Mouse (Mus musculus): Measurements from ENCODE around the gene Mid1. TPM values are rescaled to one million over a fixed set of nuclear protein-coding genes. Genes with fewer than 3 reads are reported as not detected.

Gene Mid1
- polyA plus RNA-seq, 1 experiment = 7.6 TPM

DNA sequence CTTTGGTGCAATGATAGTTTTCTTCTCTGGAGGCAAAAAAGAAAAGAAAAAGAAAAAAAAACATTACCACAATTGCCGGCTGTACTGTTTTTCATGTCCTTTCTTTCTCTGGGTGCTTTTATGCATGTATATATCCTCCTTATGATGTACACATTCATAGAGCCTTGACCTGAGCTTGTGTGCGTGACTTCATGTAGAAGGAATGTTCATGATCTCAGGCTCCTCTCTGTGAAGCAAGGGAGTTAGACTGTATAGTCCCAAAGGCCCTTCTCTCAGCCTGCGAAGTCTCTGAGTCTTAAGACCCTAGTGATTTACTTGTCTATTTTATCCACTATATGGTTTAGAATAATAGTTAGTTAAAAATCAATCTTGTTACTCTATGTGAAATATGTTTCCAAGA is 73.0 kb downstream of the Mid1 start:
- no peak for TF ChIP-seq POLR2A (IDR thresholded peaks at IDR 0.05; ENCODE audit: extremely low read depth, insufficient read depth, low read length)
- no peak for TF ChIP-seq CTCF (IDR thresholded peaks at IDR 0.05; ENCODE audit: extremely low read depth, insufficient read depth, low read length)
- Histone ChIP-seq H3K27ac (ENCODE audit: insufficient read depth, low read length) (no peak overlapping the region), H3K4me3 (ENCODE audit: insufficient read depth, low read length) (no peak overlapping the region), H3K4me1 (ENCODE audit: control insufficient read depth, insufficient read depth, low read length) (no peaks in the 10 kb centered on the region)

- no peak within 1 kb of the TSS for H3K27ac ChIP-seq (ENCODE audit: insufficient read depth, low read length)
- no peak for TF ChIP-seq POLR2A (IDR thresholded peaks at IDR 0.05; ENCODE audit: extremely low read depth, insufficient read depth, low read length)
- no peak for TF ChIP-seq CTCF (IDR thresholded peaks at IDR 0.05; ENCODE audit: extremely low read depth, insufficient read depth, low read length)
- no peaks in the 10 kb centered on the region for H3K4me1 ChIP-seq (ENCODE audit: control insufficient read depth, insufficient read depth, low read length)
- H3K4me3 ChIP-seq (ENCODE audit: insufficient read depth, low read length) = no peak within 1 kb of the TSS
Observed at GRCm38 (mm10) chrX:169779535-169779934, 94.5 kb downstream of the Mid1 start, which contains the start of gene 4933400A11Rik. TSS of gene 4933400A11Rik (minus strand) at chrX:169779635.

- H3K4me1 ChIP-seq (ENCODE audit: control insufficient read depth, insufficient read depth, low read length) = no peaks in the 10 kb centered on the region
- TF ChIP-seq CTCF (IDR thresholded peaks at IDR 0.05; ENCODE audit: extremely low read depth, insufficient read depth, low read length) (no peak), POLR2A (IDR thresholded peaks at IDR 0.05; ENCODE audit: extremely low read depth, insufficient read depth, low read length) (no peak)
- H3K4me3 ChIP-seq (ENCODE audit: insufficient read depth, low read length) = no peak overlapping the region
- no peak overlapping the region for H3K27ac ChIP-seq (ENCODE audit: insufficient read depth, low read length)
Observed at GRCm38 (mm10) chrX:169789702-169790101, 104.7 kb downstream of the Mid1 start.

DNA sequence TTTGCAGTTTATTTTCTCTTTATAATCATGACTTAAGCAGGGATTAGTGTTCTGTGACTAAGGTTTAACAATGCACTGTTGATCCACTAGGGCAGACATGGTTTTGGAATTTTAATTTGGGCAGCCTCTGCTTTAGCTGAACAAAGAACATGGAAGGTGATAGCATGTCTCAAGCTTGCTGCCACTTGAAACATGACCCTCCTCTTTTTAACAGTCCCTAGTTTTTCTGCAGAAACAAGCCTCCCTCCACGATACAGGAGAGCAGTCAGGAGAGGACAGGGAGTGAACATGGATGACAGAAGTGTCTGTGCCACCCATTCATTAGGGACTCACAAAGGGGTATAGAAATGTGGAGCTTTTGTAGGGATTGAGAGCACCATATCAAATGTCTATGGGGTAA is 107.9 kb downstream of the Mid1 start:
- Histone ChIP-seq H3K27ac (ENCODE audit: insufficient read depth, low read length) (no peak overlapping the region), H3K4me1 (ENCODE audit: control insufficient read depth, insufficient read depth, low read length) (no peaks in the 10 kb centered on the region; the same call in 1 of the 2 replicates), H3K4me3 (ENCODE audit: insufficient read depth, low read length) (no peak overlapping the region)
- TF ChIP-seq POLR2A (IDR thresholded peaks at IDR 0.05; ENCODE audit: extremely low read depth, insufficient read depth, low read length) (no peak), CTCF (IDR thresholded peaks at IDR 0.05; ENCODE audit: extremely low read depth, insufficient read depth, low read length) (no peak)

- Histone ChIP-seq H3K4me1 (ENCODE audit: control insufficient read depth, insufficient read depth, low read length) (no peaks in the 10 kb centered on the region; the same call in 1 of the 2 replicates), H3K27ac (ENCODE audit: insufficient read depth, low read length) (no peak overlapping the region), H3K4me3 (ENCODE audit: insufficient read depth, low read length) (no peak overlapping the region)
- TF ChIP-seq POLR2A (IDR thresholded peaks at IDR 0.05; ENCODE audit: extremely low read depth, insufficient read depth, low read length) (no peak), CTCF (IDR thresholded peaks at IDR 0.05; ENCODE audit: extremely low read depth, insufficient read depth, low read length) (no peak)
Observed at GRCm38 (mm10) chrX:169794421-169794820, 109.4 kb downstream of the Mid1 start.

- Histone ChIP-seq H3K27ac (ENCODE audit: insufficient read depth, low read length) (no peak overlapping the region), H3K4me3 (ENCODE audit: insufficient read depth, low read length) (no peak overlapping the region), H3K4me1 (ENCODE audit: control insufficient read depth, insufficient read depth, low read length) (no peaks in the 10 kb centered on the region; the same call in 1 of the 2 replicates)
- TF ChIP-seq CTCF (IDR thresholded peaks at IDR 0.05; ENCODE audit: extremely low read depth, insufficient read depth, low read length) = no peak
- no peak for TF ChIP-seq POLR2A (IDR thresholded peaks at IDR 0.05; ENCODE audit: extremely low read depth, insufficient read depth, low read length)
Observed at GRCm38 (mm10) chrX:169794831-169795311, 109.9 kb downstream of the Mid1 start.

DNA sequence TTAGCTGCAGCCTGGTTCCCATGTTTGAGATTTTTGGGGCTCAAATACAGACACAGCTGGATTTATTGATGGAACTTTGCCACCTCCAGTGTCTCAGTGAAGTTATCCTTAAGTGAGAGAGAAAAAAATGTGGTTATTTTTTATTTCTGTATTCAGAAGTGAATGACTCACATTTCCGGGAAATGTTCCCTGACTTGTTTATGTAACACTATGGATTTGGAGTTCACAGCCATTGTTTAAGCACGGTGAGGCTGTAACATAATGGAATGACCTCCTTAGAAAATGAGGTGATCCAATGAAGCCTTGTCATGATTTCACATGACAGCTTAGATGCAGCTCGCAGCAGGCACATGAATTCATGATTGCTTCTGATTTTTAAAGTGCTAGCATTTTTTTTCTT is 112.1 kb downstream of the Mid1 start:
- no peak overlapping the region for H3K4me3 ChIP-seq (ENCODE audit: insufficient read depth, low read length)
- H3K4me1 ChIP-seq (ENCODE audit: control insufficient read depth, insufficient read depth, low read length) = no peaks in the 10 kb centered on the region; the same call in 1 of the 2 replicates
- no peak overlapping the region for H3K27ac ChIP-seq (ENCODE audit: insufficient read depth, low read length)
- TF ChIP-seq POLR2A (IDR thresholded peaks at IDR 0.05; ENCODE audit: extremely low read depth, insufficient read depth, low read length) (no peak), CTCF (IDR thresholded peaks at IDR 0.05; ENCODE audit: extremely low read depth, insufficient read depth, low read length) (no peak)

DNA sequence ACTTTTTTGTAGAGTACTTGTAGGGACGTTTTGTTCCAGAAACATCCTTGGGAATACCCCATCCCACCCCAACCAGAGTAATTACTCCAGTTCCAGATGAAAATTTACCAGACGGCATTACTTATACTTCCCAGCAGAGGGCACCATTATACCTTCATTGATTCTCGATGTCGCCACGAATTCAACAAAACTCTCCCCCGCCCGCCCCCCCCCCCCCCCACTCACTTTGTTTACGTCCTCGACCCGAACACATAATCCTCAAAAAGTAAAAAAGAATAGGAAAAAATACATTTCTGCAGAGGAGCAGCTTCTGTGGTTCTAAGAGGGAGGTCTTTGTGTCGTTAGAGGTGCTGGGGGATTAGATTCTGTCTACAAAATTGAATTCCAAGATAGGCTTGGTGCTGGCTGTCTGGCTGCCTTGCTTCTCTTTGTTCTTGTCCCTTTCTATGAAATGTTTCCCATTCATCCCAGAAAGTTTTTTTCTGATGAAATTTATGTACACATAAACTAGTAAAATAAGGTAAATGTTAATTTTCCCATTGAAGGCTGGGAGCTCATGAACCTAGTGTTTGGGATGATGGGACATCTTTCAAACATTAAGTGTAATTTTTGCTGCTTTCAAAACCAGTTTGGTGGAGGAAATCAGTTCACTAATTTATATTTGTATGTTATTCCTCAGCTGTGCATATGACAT is 114.1 kb downstream of the Mid1 start:
- Histone ChIP-seq H3K4me1 (ENCODE audit: control insufficient read depth, insufficient read depth, low read length) (no peaks in the 10 kb centered on the region; the same call in 1 of the 2 replicates), H3K4me3 (ENCODE audit: insufficient read depth, low read length) (no peak overlapping the region), H3K27ac (ENCODE audit: insufficient read depth, low read length) (no peak overlapping the region)
- TF ChIP-seq CTCF (IDR thresholded peaks at IDR 0.05; ENCODE audit: extremely low read depth, insufficient read depth, low read length) (no peak), POLR2A (IDR thresholded peaks at IDR 0.05; ENCODE audit: extremely low read depth, insufficient read depth, low read length) (no peak)

GRCm38 (mm10) chrX:169800238-169800637 is 115.2 kb downstream of the Mid1 start:
- Histone ChIP-seq H3K4me3 (ENCODE audit: insufficient read depth, low read length) (no peak overlapping the region), H3K27ac (ENCODE audit: insufficient read depth, low read length) (no peak overlapping the region), H3K4me1 (ENCODE audit: control insufficient read depth, insufficient read depth, low read length) (no peaks in the 10 kb centered on the region)
- TF ChIP-seq CTCF (IDR thresholded peaks at IDR 0.05; ENCODE audit: extremely low read depth, insufficient read depth, low read length) (no peak), POLR2A (IDR thresholded peaks at IDR 0.05; ENCODE audit: extremely low read depth, insufficient read depth, low read length) (no peak)

DNA sequence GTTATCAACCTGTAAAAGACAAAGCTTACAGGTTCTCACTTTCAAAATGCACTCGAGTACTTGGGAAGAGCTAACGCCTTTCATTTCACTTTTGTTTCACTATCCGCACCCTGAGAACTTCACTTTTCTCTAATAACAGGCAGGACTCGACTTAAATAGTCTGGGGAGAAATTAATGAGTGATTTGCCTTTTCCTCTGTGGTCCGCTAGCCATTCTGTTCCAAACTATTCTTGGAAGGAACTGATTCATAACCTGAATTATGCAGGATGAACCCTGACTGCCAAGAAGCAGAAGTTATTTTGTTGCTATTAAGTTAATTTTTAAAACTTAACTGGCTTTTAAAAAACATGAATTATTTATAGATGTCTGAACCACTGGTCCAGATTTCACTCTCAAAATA is 120.8 kb downstream of the Mid1 start:
- no peaks in the 10 kb centered on the region for H3K4me1 ChIP-seq (ENCODE audit: control insufficient read depth, insufficient read depth, low read length)
- TF ChIP-seq CTCF (IDR thresholded peaks at IDR 0.05; ENCODE audit: extremely low read depth, insufficient read depth, low read length) = no peak
- no peak for TF ChIP-seq POLR2A (IDR thresholded peaks at IDR 0.05; ENCODE audit: extremely low read depth, insufficient read depth, low read length)
- no peak overlapping the region for H3K4me3 ChIP-seq (ENCODE audit: insufficient read depth, low read length)
- H3K27ac ChIP-seq (ENCODE audit: insufficient read depth, low read length) = no peak overlapping the region
